10 mouse cellular contexts compared by ENCODE assay signal in genomic region chr1:171035611-171036010, GRCm38 (mm10). TPM values are rescaled to one million over a fixed set of nuclear protein-coding genes. Genes with fewer than 3 reads are reported as not detected.
DNase-seq lines count a peak whose midpoint lies in the region; ATAC-seq lines count a peak whose summit lies in the region.
"Had no signal": no experiment of that assay in that cellular context is flagged by ENCODE, and none has a peak within 500 bp of the region (broad histone marks: within the 10 kb centered on the region; RNA-seq: fewer than 3 reads in every experiment).

No protein-coding gene starts in this region.

- H3K9ac ChIP-seq in liver, embryonic 11.5 days (ENCODE audit: low read depth, low read length), result no peak overlapping the region
- no peak overlapping the region for H3K9ac ChIP-seq in forebrain, embryonic 15.5 days (replicated peaks)
- H3K9ac ChIP-seq in midbrain, embryonic 13.5 days (replicated peaks), result no peak overlapping the region
- H3K9ac ChIP-seq: embryonic facial prominence, embryonic 15.5 days had no signal

- peaks cover 6% of the 10 kb centered on the region for H3K27me3 ChIP-seq in liver, embryonic 11.5 days (replicated peaks; ENCODE audit: control insufficient read depth, insufficient read depth, low read length)
- H3K27me3 ChIP-seq in embryonic facial prominence, embryonic 10.5 days (replicated peaks; ENCODE audit: low read depth, poor library complexity, severe bottlenecking), result peaks cover 55% of the 10 kb centered on the region
- H3K27me3 ChIP-seq in forebrain, embryonic 15.5 days, result peaks cover 17% of the 10 kb centered on the region; the same call in 1 of the 2 replicates
- H3K27me3 ChIP-seq in midbrain, embryonic 13.5 days, result peaks cover 32% of the 10 kb centered on the region

- peaks cover 20% of the 10 kb centered on the region for H3K4me1 ChIP-seq in liver, embryonic 11.5 days (replicated peaks; ENCODE audit: control insufficient read depth, insufficient read depth, low read length)
- peaks cover 28% of the 10 kb centered on the region for H3K4me1 ChIP-seq in embryonic facial prominence, embryonic 10.5 days
- peaks cover 28% of the 10 kb centered on the region for H3K4me1 ChIP-seq in forebrain, embryonic 15.5 days
- peaks cover 24% of the 10 kb centered on the region for H3K4me1 ChIP-seq in midbrain, embryonic 13.5 days (replicated peaks)

- H3K9me3 ChIP-seq in liver, embryonic 11.5 days (ENCODE audit: control insufficient read depth, low read length), result no peaks in the 10 kb centered on the region
- H3K9me3 ChIP-seq in embryonic facial prominence, embryonic 10.5 days, result no peaks in the 10 kb centered on the region
- H3K9me3 ChIP-seq in forebrain, embryonic 15.5 days, result no peaks in the 10 kb centered on the region
- H3K9me3 ChIP-seq in midbrain, embryonic 13.5 days, result no peaks in the 10 kb centered on the region
- H3K9me3 ChIP-seq: embryonic facial prominence, embryonic 15.5 days had no signal

- DNase-seq in liver, embryonic 11.5 days (ENCODE audit: low spot score), result no peak
- DNase-seq in liver, result no peak
- no peak for DNase-seq in embryonic facial prominence, embryonic 10.5 days (ENCODE audit: low spot score)
- no peak for DNase-seq in adrenal gland, postnatal 14 days
- no peak for DNase-seq in layer of hippocampus, postnatal 10 days (ENCODE audit: low spot score in 2 of 2)
- DNase-seq in cerebellum, adult 9-11 months, result no peak
- DNase-seq: heart, adult 11 months had no signal

- H3K27ac ChIP-seq in liver, embryonic 11.5 days (ENCODE audit: low read depth, low read length), result no peak overlapping the region
- no peak overlapping the region for H3K27ac ChIP-seq in embryonic facial prominence, embryonic 10.5 days (replicated peaks)
- H3K27ac ChIP-seq in forebrain, embryonic 15.5 days (replicated peaks), result no peak overlapping the region
- H3K27ac ChIP-seq in midbrain, embryonic 13.5 days, result no peak overlapping the region
- H3K27ac ChIP-seq: embryonic facial prominence, embryonic 15.5 days had no signal

- H3K4me2 ChIP-seq in liver, embryonic 11.5 days, result peak overlapping the region; percentile 87
- peak overlapping the region; percentile 63 for H3K4me2 ChIP-seq in forebrain, embryonic 15.5 days (replicated peaks)
- H3K4me2 ChIP-seq in midbrain, embryonic 13.5 days (replicated peaks), result peak overlapping the region; percentile 28

- no peaks in the 10 kb centered on the region for H3K36me3 ChIP-seq in liver, embryonic 11.5 days (ENCODE audit: control insufficient read depth, insufficient read depth, low read length)
- H3K36me3 ChIP-seq in embryonic facial prominence, embryonic 10.5 days (replicated peaks), result no peaks in the 10 kb centered on the region
- no peaks in the 10 kb centered on the region for H3K36me3 ChIP-seq in forebrain, embryonic 15.5 days
- H3K36me3 ChIP-seq in midbrain, embryonic 13.5 days, result no peaks in the 10 kb centered on the region
- H3K36me3 ChIP-seq: embryonic facial prominence, embryonic 15.5 days had no signal

- peak overlapping the region; percentile 20 for H3K4me3 ChIP-seq in liver, embryonic 11.5 days (ENCODE audit: low read depth, low read length)
- peak overlapping the region; percentile 72; the same call in 1 of the 2 replicates for H3K4me3 ChIP-seq in embryonic facial prominence, embryonic 10.5 days
- H3K4me3 ChIP-seq in forebrain, embryonic 15.5 days, result peak overlapping the region; percentile 16; the same call in 1 of the 2 replicates
- H3K4me3 ChIP-seq in midbrain, embryonic 13.5 days (replicated peaks), result no peak overlapping the region; the same call in 1 of the 2 replicates

- 52% methylated on average over 11 of the region's 11 CpGs for WGBS in liver, embryonic 11.5 days
- WGBS in embryonic facial prominence, embryonic 10.5 days, result 56% methylated on average over 11 of the region's 11 CpGs
- WGBS in forebrain, embryonic 15.5 days, result 47% methylated on average over 11 of the region's 11 CpGs
- 54% methylated on average over 11 of the region's 11 CpGs for whole genome bisulfite sequencing in midbrain, embryonic 13.5 days

- no peak for ATAC-seq in liver, embryonic 11.5 days (replicated peaks; ENCODE audit: low FRiP score)
- no peak for ATAC-seq in forebrain, embryonic 15.5 days (replicated peaks)
- no peak for ATAC-seq in midbrain, embryonic 13.5 days

RNA-seq across cellular contexts. Expression of gene Fcgr4, which starts 16.9 kb away (rescaled TPM):
- 1.5 and 2.4 TPM in 2 replicates for polyA plus RNA-seq in liver, embryonic 11.5 days (2014; fragmentation: Nextera tagmentation; extraction: Ambion mirVana)
- 0.31 TPM in 1 of 2 replicates, not detected in the other for polyA plus RNA-seq in embryonic facial prominence, embryonic 10.5 days (2016; fragmentation: Nextera tagmentation; extraction: Ambion mirVana)
- 0.34 and 0.36 TPM in 2 replicates for polyA plus RNA-seq in forebrain, embryonic 15.5 days (2015; fragmentation: Nextera tagmentation; extraction: Ambion mirVana)
- polyA plus RNA-seq in midbrain, embryonic 13.5 days (2015; fragmentation: Nextera tagmentation; extraction: Ambion mirVana), result 0.15 TPM in 1 of 2 replicates, not detected in the other
- total RNA-seq in adrenal gland, postnatal 14 days (2021), result 0.49 and 0.89 TPM in 2 replicates
- not detected for total RNA-seq in layer of hippocampus, postnatal 10 days (2021)

RNA-seq across cellular contexts. Expression of gene Fcgr3, which starts 29.1 kb away (rescaled TPM):
- polyA plus RNA-seq in liver, embryonic 11.5 days (2014; fragmentation: Nextera tagmentation; extraction: Ambion mirVana), result 28.7 and 29.8 TPM in 2 replicates
- 3.8 and 5.5 TPM in 2 replicates for polyA plus RNA-seq in embryonic facial prominence, embryonic 10.5 days (2016; fragmentation: Nextera tagmentation; extraction: Ambion mirVana)
- polyA plus RNA-seq in forebrain, embryonic 15.5 days (2015; fragmentation: Nextera tagmentation; extraction: Ambion mirVana), result 8.7 and 8.8 TPM in 2 replicates
- polyA plus RNA-seq in midbrain, embryonic 13.5 days (2015; fragmentation: Nextera tagmentation; extraction: Ambion mirVana), result 4.8 and 6.0 TPM in 2 replicates
- total RNA-seq in adrenal gland, postnatal 14 days (2021), result 8.1 and 10.3 TPM in 2 replicates
- 10 to 100 TPM; 10.5 to 12.7 TPM for total RNA-seq in layer of hippocampus, postnatal 10 days (2021)

RNA-seq across cellular contexts. Expression of gene Fcgr2b, which starts 59.3 kb away (rescaled TPM):
- polyA plus RNA-seq in liver, embryonic 11.5 days (2014; fragmentation: Nextera tagmentation; extraction: Ambion mirVana), result 1.8 and 2.0 TPM in 2 replicates
- polyA plus RNA-seq in embryonic facial prominence, embryonic 10.5 days (2016; fragmentation: Nextera tagmentation; extraction: Ambion mirVana), result not detected in 2 replicates
- polyA plus RNA-seq in forebrain, embryonic 15.5 days (2015; fragmentation: Nextera tagmentation; extraction: Ambion mirVana), result 1.0 and 1.1 TPM in 2 replicates
- 0.37 and 0.57 TPM in 2 replicates for polyA plus RNA-seq in midbrain, embryonic 13.5 days (2015; fragmentation: Nextera tagmentation; extraction: Ambion mirVana)
- total RNA-seq in adrenal gland, postnatal 14 days (2021), result 7.9 and 9.2 TPM in 2 replicates
- 1 to 10 TPM; 2.5 to 4.3 TPM for total RNA-seq in layer of hippocampus, postnatal 10 days (2021)

Comparison
In these comparisons a context has a peak if more than half of its experiments do, and no peak if none do; other contexts are left out.
1. H3K4me2 ChIP-seq: peak in every context shown above with its lines; median percentile 87 in liver, embryonic 11.5 days; 63 in forebrain, embryonic 15.5 days; 28 in midbrain, embryonic 13.5 days.